29 mouse cellular contexts compared by ENCODE assay signal in genomic region chr2:148857506-148857905, GRCm38 (mm10). TPM values are rescaled to one million over a fixed set of nuclear protein-coding genes. Genes with fewer than 3 reads are reported as not detected.
DNase-seq lines count a peak whose midpoint lies in the region; ATAC-seq and TF ChIP-seq lines count a peak whose summit lies in the region.
"Had no signal": no experiment of that assay in that cellular context is flagged by ENCODE, and none has a peak within 500 bp of the region (broad histone marks: within the 10 kb centered on the region; RNA-seq: fewer than 3 reads in every experiment).

No protein-coding gene starts in this region.

- TF ChIP-seq CTCF in brain, embryonic 14.5 days (IDR thresholded peaks at IDR 0.05; ENCODE audit: borderline replicate concordance, extremely low read depth, insufficient read depth, insufficient read length) = no peak
- TF ChIP-seq CTCF in midbrain, postnatal 0 days (IDR thresholded peaks at IDR 0.05) = no peak

- no peaks in the 10 kb centered on the region for H3K4me1 ChIP-seq in forebrain, embryonic 14.5 days (ENCODE audit: control insufficient read depth, insufficient read depth, low read length)
- no peaks in the 10 kb centered on the region for H3K4me1 ChIP-seq in forebrain, embryonic 16.5 days (replicated peaks; ENCODE audit: control insufficient read depth, insufficient read depth, low read length)
- peaks cover 19% of the 10 kb centered on the region for H3K4me1 ChIP-seq in heart, embryonic 13.5 days
- no peaks in the 10 kb centered on the region for H3K4me1 ChIP-seq in midbrain, postnatal 0 days (ENCODE audit: insufficient read depth, low read length)
- H3K4me1 ChIP-seq: embryonic facial prominence, embryonic 15.5 days; hindbrain, embryonic 10.5 days; limb, embryonic 12.5 days; midbrain, embryonic 13.5 days had no signal

- H3K27me3 ChIP-seq in forebrain, embryonic 14.5 days (replicated peaks; ENCODE audit: control insufficient read depth, insufficient read depth, low read length) = no peaks in the 10 kb centered on the region
- H3K27me3 ChIP-seq in forebrain, embryonic 16.5 days (replicated peaks; ENCODE audit: control insufficient read depth, insufficient read depth, low read length) = no peaks in the 10 kb centered on the region
- no peaks in the 10 kb centered on the region for H3K27me3 ChIP-seq in heart, embryonic 13.5 days (replicated peaks)
- H3K27me3 ChIP-seq in midbrain, postnatal 0 days (ENCODE audit: insufficient read depth, low read length) = no peaks in the 10 kb centered on the region
- H3K27me3 ChIP-seq: embryonic facial prominence, embryonic 15.5 days; limb, embryonic 12.5 days; midbrain, embryonic 13.5 days had no signal

- no peak for ATAC-seq in forebrain, embryonic 14.5 days
- no peak for ATAC-seq in forebrain, embryonic 16.5 days
- ATAC-seq in heart, embryonic 13.5 days (ENCODE audit: extremely low read depth, insufficient number of reproducible peaks, low FRiP score, low TSS enrichment) = no peak
- no peak for ATAC-seq in midbrain, postnatal 0 days (ENCODE audit: low FRiP score)
- ATAC-seq: hindbrain, postnatal 0 days; intestine, postnatal 0 days; midbrain, embryonic 13.5 days had no signal

- H3K9me3 ChIP-seq in forebrain, embryonic 14.5 days (replicated peaks; ENCODE audit: control insufficient read depth, low read length) = no peaks in the 10 kb centered on the region
- H3K9me3 ChIP-seq in forebrain, embryonic 16.5 days (ENCODE audit: control insufficient read depth, low read length) = no peaks in the 10 kb centered on the region
- peaks cover 4% of the 10 kb centered on the region; the same call in 1 of the 2 replicates for H3K9me3 ChIP-seq in heart, embryonic 13.5 days
- H3K9me3 ChIP-seq in midbrain, postnatal 0 days (ENCODE audit: low read length) = no peaks in the 10 kb centered on the region
- H3K9me3 ChIP-seq: embryonic facial prominence, embryonic 15.5 days; hindbrain, embryonic 10.5 days; limb, embryonic 12.5 days; midbrain, embryonic 13.5 days had no signal

- TF ChIP-seq POLR2A in brain, embryonic 14.5 days (IDR thresholded peaks at IDR 0.05; ENCODE audit: borderline replicate concordance, extremely low read depth, insufficient read depth, insufficient read length, poor library complexity, severe bottlenecking) = no peak

- H3K4me3 ChIP-seq in forebrain, embryonic 14.5 days (ENCODE audit: low read depth, low read length) = no peak overlapping the region
- H3K4me3 ChIP-seq in forebrain, embryonic 16.5 days (replicated peaks; ENCODE audit: low read length) = no peak overlapping the region
- no peak overlapping the region for H3K4me3 ChIP-seq in heart, embryonic 13.5 days
- H3K4me3 ChIP-seq in midbrain, postnatal 0 days (ENCODE audit: low read depth, low read length) = no peak overlapping the region
- H3K4me3 ChIP-seq: embryonic facial prominence, embryonic 15.5 days; hindbrain, embryonic 10.5 days; limb, embryonic 12.5 days; midbrain, embryonic 13.5 days had no signal

- no peaks in the 10 kb centered on the region for H3K36me3 ChIP-seq in forebrain, embryonic 14.5 days (ENCODE audit: control insufficient read depth, insufficient read depth, low read length)
- H3K36me3 ChIP-seq in forebrain, embryonic 16.5 days (ENCODE audit: control insufficient read depth, insufficient read depth) = no peaks in the 10 kb centered on the region
- no peaks in the 10 kb centered on the region for H3K36me3 ChIP-seq in heart, embryonic 13.5 days
- H3K36me3 ChIP-seq in midbrain, postnatal 0 days (ENCODE audit: insufficient read depth, low read length) = no peaks in the 10 kb centered on the region
- H3K36me3 ChIP-seq: embryonic facial prominence, embryonic 15.5 days; hindbrain, embryonic 10.5 days; limb, embryonic 12.5 days; midbrain, embryonic 13.5 days had no signal

- peak; percentile 7 for DNase-seq in forebrain, embryonic 14.5 days (ENCODE audit: low spot score)
- no peak for DNase-seq in heart, postnatal 4 days
- DNase-seq in MN1 (ENCODE audit: low spot score) = peak; percentile 13
- DNase-seq in brain, embryonic 14.5 days (ENCODE audit: low read depth) = peak; percentile 9
- DNase-seq in spleen, adult 12 weeks (ENCODE audit: low spot score) = no peak
- no peak for DNase-seq in midbrain, postnatal 0 days (ENCODE audit: low spot score)
- DNase-seq: cerebellum, adult 18-20 months; cerebellum, postnatal 25 days had no signal

- H3K4me2 ChIP-seq in forebrain, embryonic 14.5 days (ENCODE audit: low read length) = no peak overlapping the region
- no peak overlapping the region for H3K4me2 ChIP-seq in forebrain, embryonic 16.5 days (ENCODE audit: low read length)
- no peak overlapping the region; the same call in 1 of the 2 replicates for H3K4me2 ChIP-seq in heart, embryonic 13.5 days
- no peak overlapping the region for H3K4me2 ChIP-seq in midbrain, postnatal 0 days (ENCODE audit: low read depth, low read length, poor library complexity, severe bottlenecking)
- H3K4me2 ChIP-seq: embryonic facial prominence, embryonic 15.5 days; limb, embryonic 12.5 days; midbrain, embryonic 13.5 days had no signal

- no peak overlapping the region for H3K27ac ChIP-seq in forebrain, embryonic 14.5 days (ENCODE audit: low read depth, low read length)
- H3K27ac ChIP-seq in forebrain, embryonic 16.5 days (ENCODE audit: low read length) = no peak overlapping the region
- H3K27ac ChIP-seq in heart, embryonic 13.5 days (replicated peaks) = peak overlapping the region; percentile 73; the same call in 1 of the 2 replicates
- H3K27ac ChIP-seq in midbrain, postnatal 0 days (ENCODE audit: low read depth, low read length) = no peak overlapping the region
- H3K27ac ChIP-seq: embryonic facial prominence, embryonic 15.5 days; hindbrain, embryonic 10.5 days; hindbrain, postnatal 0 days; limb, embryonic 12.5 days; liver, embryonic 14.5 days; midbrain, embryonic 13.5 days had no signal

- no peak overlapping the region for H3K9ac ChIP-seq in forebrain, embryonic 14.5 days (ENCODE audit: low read length)
- H3K9ac ChIP-seq in forebrain, embryonic 16.5 days (replicated peaks; ENCODE audit: low read depth, low read length) = no peak overlapping the region
- H3K9ac ChIP-seq in heart, embryonic 13.5 days = no peak overlapping the region
- no peak overlapping the region for H3K9ac ChIP-seq in midbrain, postnatal 0 days (replicated peaks; ENCODE audit: low read length, poor library complexity, severe bottlenecking)
- H3K9ac ChIP-seq: embryonic facial prominence, embryonic 15.5 days; limb, embryonic 12.5 days; liver, embryonic 14.5 days; midbrain, embryonic 13.5 days had no signal

- WGBS in forebrain, embryonic 14.5 days = 33% methylated on average over 4 of the region's 4 CpGs
- 38% methylated on average over 4 of the region's 4 CpGs for WGBS in forebrain, embryonic 16.5 days
- 55% methylated on average over 4 of the region's 4 CpGs for WGBS in heart, embryonic 13.5 days
- WGBS in midbrain, postnatal 0 days = 85% methylated on average over 4 of the region's 4 CpGs

RNA-seq across cellular contexts. Expression of gene 9230104L09Rik, which starts 7.3 kb away (rescaled TPM):
- polyA plus RNA-seq in forebrain, embryonic 14.5 days (2014; fragmentation: Nextera tagmentation; extraction: Ambion mirVana) = not detected in 2 replicates
- polyA plus RNA-seq in forebrain, embryonic 16.5 days (2015; fragmentation: Nextera tagmentation; extraction: Ambion mirVana) = not detected in 2 replicates
- 0.71 TPM in 1 of 2 replicates, not detected in the other for polyA plus RNA-seq in heart, embryonic 13.5 days (2015; fragmentation: Nextera tagmentation; extraction: Ambion mirVana)
- under 1 TPM in 1 of 2 experiments, not detected in 1; 0.72 TPM for total RNA-seq in heart, postnatal 4 days (2021)
- not detected in 2 replicates for polyA plus RNA-seq in brain, embryonic 14.5 days (2012; rRNA removed)
- not detected in 2 replicates for total RNA-seq in midbrain, postnatal 0 days (2014; rRNA removed)
- not detected in 2 replicates for polyA plus RNA-seq in midbrain, postnatal 0 days (2015; fragmentation: Nextera tagmentation; extraction: Ambion mirVana)
- total RNA-seq: gastrocnemius, postnatal 4 days; hindbrain, postnatal 0 days; layer of hippocampus, postnatal 14 days; left cerebral cortex, postnatal 10 days; megakaryocyte progenitor cell, adult 5-6 weeks; neutrophil, adult 5-6 weeks had no signal
- polyA plus RNA-seq: embryonic facial prominence, embryonic 15.5 days; forebrain, embryonic 11.5 days; hindbrain, embryonic 10.5 days; hindbrain, postnatal 0 days; intestine, postnatal 0 days; kidney, embryonic 16.5 days; limb, embryonic 12.5 days; liver, embryonic 14.5 days; lung, embryonic 16.5 days; midbrain, embryonic 13.5 days; stomach, embryonic 16.5 days had no signal

RNA-seq across cellular contexts. Expression of gene Cst3, which starts 18.0 kb away (rescaled TPM):
- polyA plus RNA-seq in forebrain, embryonic 14.5 days (2014; fragmentation: Nextera tagmentation; extraction: Ambion mirVana) = 547 and 623 TPM in 2 replicates
- polyA plus RNA-seq in forebrain, embryonic 16.5 days (2015; fragmentation: Nextera tagmentation; extraction: Ambion mirVana) = 482 and 493 TPM in 2 replicates
- polyA plus RNA-seq in heart, embryonic 13.5 days (2015; fragmentation: Nextera tagmentation; extraction: Ambion mirVana) = 753 and 907 TPM in 2 replicates
- total RNA-seq in heart, postnatal 4 days (2021) = 100 to 1,000 TPM; 527 to 580 TPM
- polyA plus RNA-seq in brain, embryonic 14.5 days (2012; rRNA removed) = 465 and 499 TPM in 2 replicates
- total RNA-seq in midbrain, postnatal 0 days (2014; rRNA removed) = 457 and 677 TPM in 2 replicates
- polyA plus RNA-seq in midbrain, postnatal 0 days (2015; fragmentation: Nextera tagmentation; extraction: Ambion mirVana) = 1,077 and 1,177 TPM in 2 replicates

RNA-seq across cellular contexts. Expression of gene Cst9, which starts 22.6 kb away (rescaled TPM):
- not detected in 2 replicates for polyA plus RNA-seq in forebrain, embryonic 14.5 days (2014; fragmentation: Nextera tagmentation; extraction: Ambion mirVana)
- not detected in 2 replicates for polyA plus RNA-seq in forebrain, embryonic 16.5 days (2015; fragmentation: Nextera tagmentation; extraction: Ambion mirVana)
- polyA plus RNA-seq in heart, embryonic 13.5 days (2015; fragmentation: Nextera tagmentation; extraction: Ambion mirVana) = 3.3 and 3.9 TPM in 2 replicates
- total RNA-seq in heart, postnatal 4 days (2021) = 1 to 10 TPM; 3.1 to 4.1 TPM
- polyA plus RNA-seq in brain, embryonic 14.5 days (2012; rRNA removed) = not detected in 2 replicates
- not detected in 2 replicates for total RNA-seq in midbrain, postnatal 0 days (2014; rRNA removed)
- not detected in 2 replicates for polyA plus RNA-seq in midbrain, postnatal 0 days (2015; fragmentation: Nextera tagmentation; extraction: Ambion mirVana)
- total RNA-seq: adrenal gland, postnatal 10 days; gastrocnemius, postnatal 4 days; hindbrain, postnatal 0 days; layer of hippocampus, postnatal 14 days; left cerebral cortex, postnatal 10 days; megakaryocyte progenitor cell, adult 5-6 weeks; neutrophil, adult 5-6 weeks had no signal
- polyA plus RNA-seq: embryonic facial prominence, embryonic 15.5 days; forebrain, embryonic 11.5 days; hindbrain, embryonic 10.5 days; hindbrain, postnatal 0 days; intestine, postnatal 0 days; large intestine, adult 2 months; limb, embryonic 12.5 days; midbrain, embryonic 13.5 days; stomach, embryonic 16.5 days had no signal

RNA-seq across cellular contexts. Expression of gene Cst13, which starts 37.6 kb away (rescaled TPM):
- polyA plus RNA-seq in forebrain, embryonic 14.5 days (2014; fragmentation: Nextera tagmentation; extraction: Ambion mirVana) = not detected in 2 replicates
- polyA plus RNA-seq in forebrain, embryonic 16.5 days (2015; fragmentation: Nextera tagmentation; extraction: Ambion mirVana) = not detected in 2 replicates
- not detected in 2 replicates for polyA plus RNA-seq in heart, embryonic 13.5 days (2015; fragmentation: Nextera tagmentation; extraction: Ambion mirVana)
- total RNA-seq in heart, postnatal 4 days (2021) = not detected
- polyA plus RNA-seq in brain, embryonic 14.5 days (2012; rRNA removed) = not detected in 2 replicates
- not detected in 2 replicates for total RNA-seq in midbrain, postnatal 0 days (2014; rRNA removed)
- not detected in 2 replicates for polyA plus RNA-seq in midbrain, postnatal 0 days (2015; fragmentation: Nextera tagmentation; extraction: Ambion mirVana)
- total RNA-seq: adrenal gland, postnatal 10 days; gastrocnemius, postnatal 4 days; hindbrain, postnatal 0 days; layer of hippocampus, postnatal 14 days; left cerebral cortex, postnatal 10 days; megakaryocyte progenitor cell, adult 5-6 weeks; neutrophil, adult 5-6 weeks had no signal
- polyA plus RNA-seq: embryonic facial prominence, embryonic 15.5 days; forebrain, embryonic 11.5 days; hindbrain, embryonic 10.5 days; hindbrain, postnatal 0 days; intestine, postnatal 0 days; kidney, embryonic 16.5 days; large intestine, adult 2 months; limb, embryonic 12.5 days; liver, embryonic 14.5 days; lung, embryonic 16.5 days; midbrain, embryonic 13.5 days; stomach, embryonic 16.5 days; thymus, postnatal 0 days had no signal

RNA-seq across cellular contexts. Expression of gene Cst8, which starts 58.9 kb away (rescaled TPM):
- polyA plus RNA-seq in forebrain, embryonic 14.5 days (2014; fragmentation: Nextera tagmentation; extraction: Ambion mirVana) = not detected in 2 replicates
- not detected in 2 replicates for polyA plus RNA-seq in forebrain, embryonic 16.5 days (2015; fragmentation: Nextera tagmentation; extraction: Ambion mirVana)
- not detected in 2 replicates for polyA plus RNA-seq in heart, embryonic 13.5 days (2015; fragmentation: Nextera tagmentation; extraction: Ambion mirVana)
- total RNA-seq in heart, postnatal 4 days (2021) = not detected
- polyA plus RNA-seq in brain, embryonic 14.5 days (2012; rRNA removed) = 0.10 TPM in 1 of 2 replicates, not detected in the other
- not detected in 2 replicates for total RNA-seq in midbrain, postnatal 0 days (2014; rRNA removed)
- polyA plus RNA-seq in midbrain, postnatal 0 days (2015; fragmentation: Nextera tagmentation; extraction: Ambion mirVana) = not detected in 2 replicates
- total RNA-seq: gastrocnemius, postnatal 4 days; hindbrain, postnatal 0 days; layer of hippocampus, postnatal 14 days; left cerebral cortex, postnatal 10 days; megakaryocyte progenitor cell, adult 5-6 weeks; neutrophil, adult 5-6 weeks had no signal
- polyA plus RNA-seq: embryonic facial prominence, embryonic 15.5 days; forebrain, embryonic 11.5 days; hindbrain, embryonic 10.5 days; hindbrain, postnatal 0 days; intestine, postnatal 0 days; large intestine, adult 2 months; limb, embryonic 12.5 days; lung, embryonic 16.5 days; midbrain, embryonic 13.5 days had no signal

Comparison
In these comparisons a context has a peak if more than half of its experiments do, and no peak if none do; other contexts are left out.
1. DNase-seq: peak in forebrain, embryonic 14.5 days (single experiment), MN1 (single experiment) and brain, embryonic 14.5 days (single experiment); none in heart, postnatal 4 days (single experiment), spleen, adult 12 weeks (single experiment) and midbrain, postnatal 0 days (single experiment).